Mouse (Mus musculus) heart, postnatal 14 days (tissue): ENCODE measurements around the gene Fam234b. TPM values are rescaled to one million over a fixed set of nuclear protein-coding genes. Genes with fewer than 3 reads are reported as not detected.
A peak's percentile ranks its signal among the peaks of the same experiment; 100 is the strongest.

Experiments
- DNase-seq, 2 experiments: peaks; one replicate each; pipeline ENCODE4 v3.0.0; 2021 to 2022
- intact Hi-C: fragments of 180-260 bp; cut with DNase I; formaldehyde crosslinking; loops from one replicate; pipeline ENCODE4 v1.15.1; 2025
- total RNA-seq, 2 experiments: library from RNA; stranded (reverse); gene quantifications; 2 replicates each; pipeline ENCODE4 v1.2.3; 2021

Fam234b gene
- total RNA-seq, 2 experiments from 2014 or later, result 6.3 to 7.8 TPM

DNA sequence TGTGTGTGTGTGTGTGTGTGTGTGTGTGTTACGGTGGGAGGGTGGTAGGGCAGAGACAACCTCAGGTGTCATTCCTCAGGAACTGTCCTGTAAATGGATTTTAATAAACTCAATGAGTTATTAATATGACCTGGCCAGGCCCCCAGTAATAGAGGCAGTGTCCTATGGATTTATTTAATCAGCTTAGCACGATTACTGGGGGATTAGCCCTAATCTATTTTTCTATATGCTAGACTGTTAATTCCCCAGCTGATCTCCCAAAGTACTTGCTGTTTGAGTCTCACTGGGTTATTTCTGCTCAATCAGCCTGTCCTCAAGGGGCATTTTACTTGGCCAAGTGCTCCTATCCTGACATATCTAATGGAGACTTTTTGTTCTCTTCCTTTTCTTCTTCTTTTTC is 14.9 kb downstream of the Fam234b start:
- DNase-seq, result no peak
- intact Hi-C loops, result no loop called here

GRCm38 (mm10) chr6:135218330-135218729 is 20.6 kb downstream of the Fam234b start:
- no peak for DNase-seq
- intact Hi-C loops, result no loop called here

GRCm38 (mm10) chr6:135219916-135220315 is 22.1 kb downstream of the Fam234b start:
- intact Hi-C loops, result no loop called here
- no peak for DNase-seq

GRCm38 (mm10) chr6:135223786-135224416 is 26.1 kb downstream of the Fam234b start:
- intact Hi-C loops, result no loop called here
- DNase-seq, result no peak

- no peak for DNase-seq
- intact Hi-C loops, result no loop called here
These were observed 30.7 kb downstream of the Fam234b start for GRCm38 (mm10) chr6:135228465-135228941.

GRCm38 (mm10) chr6:135230586-135230985 is 32.8 kb downstream of the Fam234b start:
- intact Hi-C loops, result no loop called here

DNA sequence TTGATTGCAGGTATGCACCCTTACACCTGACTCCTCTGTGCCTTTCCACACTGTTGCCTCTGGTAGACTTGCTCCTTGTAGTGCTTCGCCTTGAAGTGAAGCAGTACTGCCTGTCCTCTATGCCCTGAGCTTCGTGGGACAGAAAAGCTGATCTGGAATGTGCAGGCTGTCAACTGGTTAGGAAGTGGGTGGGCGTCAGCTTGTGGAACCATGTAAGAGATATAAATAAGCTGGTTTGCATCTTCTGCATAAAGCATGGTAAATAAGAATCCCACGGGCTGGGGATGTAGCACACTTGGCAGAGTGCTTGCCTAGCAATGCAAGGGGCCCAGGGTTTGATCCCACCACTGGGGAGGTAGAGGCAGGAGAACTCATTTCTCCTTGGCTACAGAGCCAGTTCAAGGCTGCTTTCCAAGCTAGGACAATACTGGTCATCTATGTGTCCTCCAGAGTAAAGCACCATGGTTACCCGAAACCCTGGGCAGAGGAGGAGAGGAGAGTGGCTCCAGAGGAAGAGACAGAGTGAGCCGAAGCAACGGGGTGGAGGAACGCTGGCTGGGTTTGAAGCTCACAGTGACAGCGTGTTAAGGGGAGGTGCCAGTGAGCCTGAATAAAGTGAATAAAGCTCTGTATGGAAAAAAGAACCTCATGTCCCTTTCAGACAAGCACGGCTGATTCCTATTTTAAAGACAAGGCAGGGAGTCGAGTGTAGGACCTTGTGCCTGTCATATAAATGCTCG is 34.8 kb downstream of the Fam234b start:
- intact Hi-C loops, result no loop called here
- DNase-seq, result no peak

More at GRCm38 (mm10) chr6:135230586-135230985, 32.8 kb downstream of the Fam234b start:
- DNase-seq, result no peak

DNA sequence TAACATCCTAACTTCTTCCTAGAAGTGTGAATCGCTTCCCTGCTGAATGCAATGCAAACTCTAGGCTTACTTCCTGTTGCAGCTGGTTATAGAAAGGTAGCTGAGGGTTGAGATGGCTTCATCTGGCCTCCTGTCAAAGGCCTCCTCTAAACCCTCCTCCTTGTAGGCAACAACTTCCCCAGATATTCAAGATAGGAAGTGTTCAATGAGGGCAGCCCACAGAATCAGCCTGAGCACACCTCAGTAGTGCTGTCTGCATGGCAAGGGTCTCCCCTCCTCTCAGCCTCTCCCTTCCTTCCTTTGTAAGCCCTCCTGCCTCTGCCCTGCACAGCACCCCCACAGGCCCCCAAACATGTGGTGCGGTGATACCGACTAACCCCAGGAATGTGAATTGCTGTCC is 38.0 kb downstream of the Fam234b start:
- no peak for DNase-seq

DNA sequence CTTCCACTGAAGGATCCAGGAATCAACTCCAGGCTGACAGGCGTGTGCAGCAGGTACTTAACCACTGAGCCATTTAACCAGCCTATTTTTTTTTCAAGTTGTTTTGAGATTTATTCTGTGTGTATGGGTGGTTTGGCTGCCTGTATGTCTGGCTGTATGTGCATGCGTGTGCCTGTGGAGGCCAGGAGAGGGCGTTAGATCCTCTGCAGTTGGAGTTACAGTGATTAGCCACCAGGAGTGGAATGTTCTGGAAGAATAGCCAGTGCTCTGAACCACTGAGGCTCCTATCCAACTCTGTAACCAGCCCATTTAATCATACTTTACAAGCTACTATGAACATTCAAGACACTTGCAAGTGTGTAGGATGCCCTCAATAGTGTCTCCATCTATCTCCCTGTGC is 38.8 kb downstream of the Fam234b start:
- intact Hi-C loops, result loop anchor here (2.0 to 5.0 kb wide), 2 partner anchors 88 to 149 kb away; no protein-coding TSS in a partner anchor
- DNase-seq, result no peak

More for the DNA sequence above, 38.0 kb downstream of the Fam234b start:
- intact Hi-C loops, result loop anchor here (2.0 to 5.0 kb wide), 2 partner anchors 87 to 148 kb away; no protein-coding TSS in a partner anchor

- peak; percentile 20 to 26 for DNase-seq
- intact Hi-C loops, result loop anchor here (2.0 to 5.0 kb wide), 2 partner anchors 89 to 150 kb away; no protein-coding TSS in a partner anchor
These were observed 39.5 kb downstream of the Fam234b start for GRCm38 (mm10) chr6:135237326-135237725.

- intact Hi-C loops, result loop anchor here (5.0 kb wide), 1 partner anchor 151 kb away; no protein-coding TSS in a partner anchor
- DNase-seq, result no peak
These were observed 40.4 kb downstream of the Fam234b start for GRCm38 (mm10) chr6:135238211-135238610.

GRCm38 (mm10) chr6:135240361-135240760 is 42.6 kb downstream of the Fam234b start:
- no peak for DNase-seq
- intact Hi-C loops, result no loop called here

- no peak for DNase-seq
- intact Hi-C loops, result loop anchor here (5.0 kb wide), 1 partner anchor 582 kb away; no protein-coding TSS in a partner anchor
These were observed 47.8 kb downstream of the Fam234b start for GRCm38 (mm10) chr6:135245586-135245985.

DNA sequence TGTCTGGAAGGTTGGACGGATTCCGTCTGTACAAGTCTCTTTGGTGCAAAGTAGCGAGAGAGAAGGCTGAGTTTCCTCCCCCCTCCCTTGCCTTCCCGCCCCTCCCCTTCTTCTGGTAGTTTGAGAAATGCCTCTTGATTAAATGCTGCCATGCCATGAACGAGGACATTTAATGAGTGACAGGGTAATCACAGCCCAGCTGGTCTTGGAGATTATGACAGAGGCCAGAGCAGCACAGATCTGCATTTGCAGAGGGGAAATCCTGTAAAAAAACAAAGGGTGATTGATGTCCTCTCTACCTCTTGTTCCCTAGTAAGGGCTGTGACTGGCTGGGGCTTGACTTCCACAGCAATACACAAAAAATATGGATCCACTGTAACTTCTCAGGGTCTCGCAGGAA is 50.1 kb downstream of the Fam234b start:
- intact Hi-C loops, result loop anchor here (5.0 kb wide), 1 partner anchor 579 kb away; no protein-coding TSS in a partner anchor
- DNase-seq, result no peak

DNA sequence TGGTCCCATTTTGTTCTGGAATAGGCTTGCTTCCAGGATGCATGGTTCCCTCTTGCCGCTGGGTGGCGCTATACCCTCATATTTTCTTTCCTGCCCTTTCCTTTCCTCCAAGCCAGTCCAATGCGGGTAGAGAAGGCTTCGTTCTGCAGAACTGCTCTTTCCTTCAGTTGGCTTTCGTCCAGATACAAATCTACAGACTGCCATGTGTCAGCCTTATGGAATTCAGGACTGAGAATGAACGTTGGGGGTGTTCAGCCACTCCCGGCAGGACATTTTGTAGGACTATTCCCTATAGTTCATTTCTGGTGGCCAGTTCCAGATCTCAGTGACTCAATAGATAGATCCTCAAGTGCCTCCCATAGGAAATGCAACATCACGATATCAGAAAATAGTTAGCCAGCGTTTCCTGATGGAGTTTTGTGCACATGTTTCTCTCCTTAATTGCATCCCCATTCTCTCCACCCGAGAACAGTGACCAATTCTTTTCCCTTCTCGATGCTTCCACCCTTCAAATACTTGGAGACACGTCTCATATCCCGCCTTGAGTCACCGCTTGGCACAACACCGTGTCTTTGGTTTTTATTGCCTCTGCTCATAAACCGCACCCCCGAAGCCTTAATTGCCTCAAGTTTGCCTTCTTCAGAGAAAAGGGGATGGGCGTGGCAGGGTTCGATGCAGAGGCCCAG is 52.2 kb downstream of the Fam234b start:
- peak; percentile 73 to 81 for DNase-seq
- intact Hi-C loops, result loop anchor here (1.0 to 5.0 kb wide), 3 partner anchors 127 to 577 kb away; no protein-coding TSS in a partner anchor

- intact Hi-C loops, result no loop called here
- no peak for DNase-seq
These were observed 53.3 kb downstream of the Fam234b start for GRCm38 (mm10) chr6:135250926-135251699.

- DNase-seq, result no peak
- intact Hi-C loops, result no loop called here
These were observed 54.3 kb downstream of the Fam234b start for GRCm38 (mm10) chr6:135251849-135252727.

DNA sequence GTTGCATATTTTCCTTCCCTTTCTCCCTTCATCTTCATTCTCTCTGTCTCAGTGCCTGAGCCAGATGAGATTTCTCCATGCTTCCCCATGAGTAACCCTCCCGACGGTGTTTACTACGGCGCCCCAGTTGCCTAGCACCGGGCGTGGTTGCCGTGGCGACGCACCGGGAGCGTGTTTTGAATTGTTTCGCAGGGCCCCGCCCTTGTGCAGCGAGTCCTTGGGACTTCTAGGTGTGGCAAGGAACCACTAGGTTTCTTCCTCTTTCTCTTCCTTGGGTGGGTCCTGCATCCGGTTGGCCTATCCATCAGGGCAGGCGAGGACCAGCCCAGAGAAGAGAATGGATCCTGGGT is 54.9 kb downstream of the Fam234b start:
- peak; percentile 85 to 86 for DNase-seq
- intact Hi-C loops, result no loop called here

DNA sequence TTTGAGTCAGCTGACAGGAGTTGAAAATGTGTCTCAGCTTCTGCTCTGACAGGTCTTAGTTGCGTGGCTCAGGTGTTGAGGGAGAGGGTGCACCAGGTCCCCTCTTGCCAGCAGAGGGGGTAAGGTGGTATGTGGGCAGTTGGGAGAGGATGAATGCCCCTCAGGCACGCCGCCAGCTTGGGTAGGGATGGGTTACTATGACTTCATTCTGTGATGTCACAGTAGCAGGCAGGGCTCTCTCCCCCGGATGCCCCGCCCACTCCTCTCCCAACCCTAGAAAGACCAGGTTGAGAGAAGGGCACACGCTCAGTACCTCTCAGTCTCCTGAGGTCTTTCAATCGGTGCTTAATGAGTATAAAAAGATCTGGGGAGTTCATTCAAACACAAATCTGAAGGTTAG is 56.4 kb downstream of the Fam234b start, which contains the start of gene Gsg1:
Gene Gsg1, minus strand, starts transcription at position 199 of the 400 bp plus-strand sequence.
- intact Hi-C loops, result no loop called here
- no peak for DNase-seq
